Comparison of ENCODE assay signal across 8 mouse cellular contexts in genomic region chr1:134361195-134361856, GRCm38 (mm10). TPM values are rescaled to one million over a fixed set of nuclear protein-coding genes. Genes with fewer than 3 reads are reported as not detected.
DNase-seq lines count a peak whose midpoint lies in the region; ATAC-seq and TF ChIP-seq lines count a peak whose summit lies in the region.

No protein-coding gene starts in this region.

- no peaks in the 10 kb centered on the region for H3K27me3 ChIP-seq in kidney, adult 2 months (replicated peaks; ENCODE audit: control insufficient read depth, insufficient read depth, low read length)
- H3K27me3 ChIP-seq in forebrain, embryonic 15.5 days = no peaks in the 10 kb centered on the region
- H3K27me3 ChIP-seq in liver, embryonic 14.5 days (ENCODE audit: control insufficient read depth, insufficient read depth, low read length) = no peaks in the 10 kb centered on the region
- no peaks in the 10 kb centered on the region for H3K27me3 ChIP-seq in stomach, postnatal 0 days (ENCODE audit: control insufficient read depth, insufficient read depth, low read length)

- no peaks in the 10 kb centered on the region; the same call in 1 of the 2 replicates for H3K36me3 ChIP-seq in kidney, adult 2 months (ENCODE audit: control insufficient read depth, insufficient read depth, low read length)
- H3K36me3 ChIP-seq in forebrain, embryonic 15.5 days = peaks cover 31% of the 10 kb centered on the region
- H3K36me3 ChIP-seq in liver, embryonic 14.5 days (replicated peaks; ENCODE audit: control insufficient read depth, insufficient read depth, low read depth) = peaks cover 13% of the 10 kb centered on the region
- peaks cover under 1% of the 10 kb centered on the region; the same call in 1 of the 2 replicates for H3K36me3 ChIP-seq in stomach, postnatal 0 days (ENCODE audit: control insufficient read depth, insufficient read depth, low read length)

- TF ChIP-seq POLR2A in kidney, adult 2 months (IDR thresholded peaks at IDR 0.05; ENCODE audit: low read depth, low read length) = no peak

- no peaks in the 10 kb centered on the region for H3K9me3 ChIP-seq in forebrain, embryonic 15.5 days
- no peaks in the 10 kb centered on the region for H3K9me3 ChIP-seq in liver, embryonic 14.5 days (ENCODE audit: control insufficient read depth, low read length)
- H3K9me3 ChIP-seq in stomach, postnatal 0 days (ENCODE audit: control insufficient read depth, low read length) = no peaks in the 10 kb centered on the region

- H3K4me1 ChIP-seq in kidney, adult 2 months (ENCODE audit: control insufficient read depth, insufficient read depth, low read length) = no peaks in the 10 kb centered on the region; the same call in 1 of the 2 replicates
- peaks cover 24% of the 10 kb centered on the region for H3K4me1 ChIP-seq in forebrain, embryonic 15.5 days
- H3K4me1 ChIP-seq in liver, embryonic 14.5 days (replicated peaks; ENCODE audit: control insufficient read depth in 2 of 2, insufficient read depth in 2 of 2, low read length in 1 of 2) = peaks cover 7% of the 10 kb centered on the region in 2 experiments
- no peaks in the 10 kb centered on the region for H3K4me1 ChIP-seq in stomach, postnatal 0 days (replicated peaks; ENCODE audit: control insufficient read depth, insufficient read depth)

- DNase-seq in kidney, adult 2 months = no peak
- no peak for DNase-seq in kidney, postnatal 25 days
- DNase-seq in NIH3T3 (ENCODE audit: low read depth) = peak; percentile 11
- peak in 2 of 3 experiments; percentile 19 to 31 for DNase-seq in liver, embryonic 14.5 days (ENCODE audit: low read depth in 3 of 3, low spot score in 3 of 3)
- DNase-seq in stomach, postnatal 0 days (ENCODE audit: low spot score) = peak; percentile 57
- DNase-seq in urinary bladder, adult 2 months (ENCODE audit: low spot score) = no peak
- no peak for DNase-seq in cerebellum, postnatal 36 days

- TF ChIP-seq CTCF in kidney, adult 2 months (conservative IDR thresholded peaks at IDR 0.05; ENCODE audit: insufficient read depth, insufficient read length, low read depth, low read length) = no peak
- no peak for TF ChIP-seq CTCF in liver, embryonic 14.5 days (IDR thresholded peaks at IDR 0.05; ENCODE audit: low read depth)
- TF ChIP-seq CTCF in stomach, postnatal 0 days (IDR thresholded peaks at IDR 0.05; ENCODE audit: low read depth) = no peak

- under 1% methylated on average over 44 of the region's 44 CpGs for WGBS in kidney, adult 2 months
- 2% methylated on average over 43 of the region's 44 CpGs for WGBS in forebrain, embryonic 15.5 days
- WGBS in liver, embryonic 14.5 days (ENCODE audit: insufficient replicate concordance) = under 1% methylated on average over 35 of the region's 44 CpGs
- under 1% methylated on average over 39 of the region's 44 CpGs for WGBS in stomach, postnatal 0 days

- no peak for TF ChIP-seq EP300 in liver, embryonic 14.5 days (IDR thresholded peaks at IDR 0.05; ENCODE audit: low read depth)
- no peak for TF ChIP-seq EP300 in stomach, postnatal 0 days (optimal IDR thresholded peaks at IDR 0.05)

- H3K27ac ChIP-seq in kidney, adult 2 months (ENCODE audit: insufficient read depth, low read depth, low read length) = peak overlapping the region; percentile 87
- H3K27ac ChIP-seq in forebrain, embryonic 15.5 days (replicated peaks) = peak overlapping the region; percentile 67
- peak overlapping the region; percentile 80 for H3K27ac ChIP-seq in liver, embryonic 14.5 days
- peak overlapping the region; percentile 95 for H3K27ac ChIP-seq in stomach, postnatal 0 days (replicated peaks)

- ATAC-seq in forebrain, embryonic 15.5 days (replicated peaks) = no peak; the same call in 1 of the 2 replicates
- peak; percentile 86 for ATAC-seq in liver, embryonic 14.5 days (ENCODE audit: insufficient read depth)
- ATAC-seq in stomach, postnatal 0 days (ENCODE audit: low FRiP score, low TSS enrichment) = peak; percentile 75

- H3K9ac ChIP-seq in forebrain, embryonic 15.5 days (replicated peaks) = peak overlapping the region; percentile 93
- peak overlapping the region; percentile 74 for H3K9ac ChIP-seq in liver, embryonic 14.5 days (replicated peaks)
- H3K9ac ChIP-seq in stomach, postnatal 0 days (ENCODE audit: low read length) = peak overlapping the region; percentile 96

- H3K4me2 ChIP-seq in forebrain, embryonic 15.5 days (replicated peaks) = peak overlapping the region; percentile 86
- peak overlapping the region; percentile 94 for H3K4me2 ChIP-seq in liver, embryonic 14.5 days (ENCODE audit: low read depth)
- H3K4me2 ChIP-seq in stomach, postnatal 0 days (replicated peaks; ENCODE audit: low read depth) = peak overlapping the region; percentile 66

- H3K4me3 ChIP-seq in kidney, adult 2 months (ENCODE audit: insufficient read depth, low read depth, low read length) = peak overlapping the region; percentile 90
- H3K4me3 ChIP-seq in forebrain, embryonic 15.5 days = peak overlapping the region; percentile 62
- peak overlapping the region; percentile 94 to 99 for H3K4me3 ChIP-seq in liver, embryonic 14.5 days (ENCODE audit: insufficient read depth in 1 of 2, low read depth in 2 of 2, low read length in 2 of 2)
- peak overlapping the region; percentile 83 for H3K4me3 ChIP-seq in stomach, postnatal 0 days (ENCODE audit: low read depth, low read length)

RNA-seq across cellular contexts. Expression of gene Tmem183a, which starts 0.5 kb away (rescaled TPM):
- polyA plus RNA-seq in kidney, adult 2 months (2012; rRNA removed) = 84.0 and 100 TPM in 2 replicates
- polyA plus RNA-seq in forebrain, embryonic 15.5 days (2015; fragmentation: Nextera tagmentation; extraction: Ambion mirVana) = 139 and 150 TPM in 2 replicates
- polyA plus RNA-seq in liver, embryonic 14.5 days (2012; rRNA removed) = 34.1 and 35.4 TPM in 2 replicates
- 49.1 and 59.1 TPM in 2 replicates for polyA plus RNA-seq in liver, embryonic 14.5 days (2014; fragmentation: Nextera tagmentation; extraction: Ambion mirVana)
- polyA plus RNA-seq in stomach, postnatal 0 days (2015; fragmentation: Nextera tagmentation; extraction: Ambion mirVana) = 64.9 and 65.6 TPM in 2 replicates
- 55.4 and 57.5 TPM in 2 replicates for polyA plus RNA-seq in urinary bladder, adult 2 months (2012; rRNA removed)

RNA-seq across cellular contexts. Expression of gene 4933406M09Rik, which starts 24.4 kb away (rescaled TPM):
- 0.06 TPM in 1 of 2 replicates, not detected in the other for polyA plus RNA-seq in kidney, adult 2 months (2012; rRNA removed)
- polyA plus RNA-seq in forebrain, embryonic 15.5 days (2015; fragmentation: Nextera tagmentation; extraction: Ambion mirVana) = not detected in 2 replicates
- not detected in 2 replicates for polyA plus RNA-seq in liver, embryonic 14.5 days (2012; rRNA removed)
- polyA plus RNA-seq in liver, embryonic 14.5 days (2014; fragmentation: Nextera tagmentation; extraction: Ambion mirVana) = not detected in 2 replicates
- not detected in 2 replicates for polyA plus RNA-seq in stomach, postnatal 0 days (2015; fragmentation: Nextera tagmentation; extraction: Ambion mirVana)
- not detected in 2 replicates for polyA plus RNA-seq in urinary bladder, adult 2 months (2012; rRNA removed)

RNA-seq across cellular contexts. Expression of gene Ppfia4, which starts 28.6 kb away (rescaled TPM):
- 3.6 and 4.2 TPM in 2 replicates for polyA plus RNA-seq in kidney, adult 2 months (2012; rRNA removed)
- 9.3 and 11.3 TPM in 2 replicates for polyA plus RNA-seq in forebrain, embryonic 15.5 days (2015; fragmentation: Nextera tagmentation; extraction: Ambion mirVana)
- 1.2 TPM in 2 replicates for polyA plus RNA-seq in liver, embryonic 14.5 days (2012; rRNA removed)
- polyA plus RNA-seq in liver, embryonic 14.5 days (2014; fragmentation: Nextera tagmentation; extraction: Ambion mirVana) = 1.1 and 1.8 TPM in 2 replicates
- polyA plus RNA-seq in stomach, postnatal 0 days (2015; fragmentation: Nextera tagmentation; extraction: Ambion mirVana) = 2.8 TPM in 2 replicates
- polyA plus RNA-seq in urinary bladder, adult 2 months (2012; rRNA removed) = 8.4 and 8.6 TPM in 2 replicates

RNA-seq across cellular contexts. Expression of gene Cyb5r1, which starts 44.0 kb away (rescaled TPM):
- polyA plus RNA-seq in kidney, adult 2 months (2012; rRNA removed) = 41.9 and 56.8 TPM in 2 replicates
- 19.4 and 21.7 TPM in 2 replicates for polyA plus RNA-seq in forebrain, embryonic 15.5 days (2015; fragmentation: Nextera tagmentation; extraction: Ambion mirVana)
- polyA plus RNA-seq in liver, embryonic 14.5 days (2012; rRNA removed) = 13.0 and 14.9 TPM in 2 replicates
- polyA plus RNA-seq in liver, embryonic 14.5 days (2014; fragmentation: Nextera tagmentation; extraction: Ambion mirVana) = 10.8 and 10.9 TPM in 2 replicates
- 14.2 and 14.3 TPM in 2 replicates for polyA plus RNA-seq in stomach, postnatal 0 days (2015; fragmentation: Nextera tagmentation; extraction: Ambion mirVana)
- polyA plus RNA-seq in urinary bladder, adult 2 months (2012; rRNA removed) = 41.1 and 41.7 TPM in 2 replicates

RNA-seq across cellular contexts. Expression of gene Adipor1, which starts 53.9 kb away (rescaled TPM):
- 113 and 119 TPM in 2 replicates for polyA plus RNA-seq in kidney, adult 2 months (2012; rRNA removed)
- polyA plus RNA-seq in forebrain, embryonic 15.5 days (2015; fragmentation: Nextera tagmentation; extraction: Ambion mirVana) = 62.6 and 63.4 TPM in 2 replicates
- 56.1 and 59.6 TPM in 2 replicates for polyA plus RNA-seq in liver, embryonic 14.5 days (2012; rRNA removed)
- 126 and 134 TPM in 2 replicates for polyA plus RNA-seq in liver, embryonic 14.5 days (2014; fragmentation: Nextera tagmentation; extraction: Ambion mirVana)
- 84.4 and 90.2 TPM in 2 replicates for polyA plus RNA-seq in stomach, postnatal 0 days (2015; fragmentation: Nextera tagmentation; extraction: Ambion mirVana)
- 77.7 and 87.7 TPM in 2 replicates for polyA plus RNA-seq in urinary bladder, adult 2 months (2012; rRNA removed)

Comparison
In these comparisons a context has a peak if more than half of its experiments do, and no peak if none do; other contexts are left out.
1. DNase-seq: peak in NIH3T3 (single experiment), liver, embryonic 14.5 days (2 of 3) and stomach, postnatal 0 days (single experiment); none in kidney, adult 2 months (single experiment), kidney, postnatal 25 days (0 of 2), urinary bladder, adult 2 months (single experiment) and cerebellum, postnatal 36 days (0 of 2).
2. Peak in every context shown above with its lines, with median percentiles within 50 percentile points of each other: H3K27ac ChIP-seq, H3K4me3 ChIP-seq, H3K4me2 ChIP-seq and H3K9ac ChIP-seq.